Mouse (Mus musculus): ENCODE data around the gene Acin1. TPM values are rescaled to one million over a fixed set of nuclear protein-coding genes. Genes with fewer than 3 reads are reported as not detected.

The Acin1 gene
- total and polyA plus RNA-seq, 3 experiments = 74.0 to 324 (median 118) TPM

DNA sequence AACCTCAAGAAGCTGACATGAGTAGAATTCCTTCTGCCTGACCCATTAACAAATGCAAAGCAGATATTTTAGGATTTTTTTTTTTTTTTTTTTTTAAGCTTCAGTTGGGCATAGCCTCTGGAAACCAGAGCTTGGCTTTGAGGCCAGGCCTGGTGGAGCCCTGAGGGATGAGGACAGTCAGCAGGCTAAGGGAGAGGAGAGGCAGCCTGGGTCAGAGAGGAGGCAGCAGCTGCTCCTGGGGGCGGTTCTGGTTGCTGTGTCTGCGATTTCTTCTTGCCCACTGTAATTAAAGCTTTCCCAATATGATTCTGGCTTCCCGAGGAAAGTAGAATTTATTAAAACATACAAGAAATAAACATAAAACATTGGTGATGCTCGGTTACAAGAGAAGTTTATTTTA lies 77.5 kb downstream of the Acin1 start:
- Histone ChIP-seq H3K9ac (ENCODE audit: insufficient read depth, low read depth) (no peak overlapping the region), H3K4me1 (ENCODE audit: control insufficient read depth in 1 of 2, insufficient read depth in 2 of 2) (peaks cover 2 to 12% of the 10 kb centered on the region in 2 experiments; a peak in 3 of 4 replicates), H3K36me3 (replicated peaks in 1 of 2; ENCODE audit: control insufficient read depth in 1 of 2, insufficient read depth in 1 of 2, low read length in 1 of 2) (peaks cover 21 to 35% of the 10 kb centered on the region in 2 experiments), H3K9me3 (replicated peaks; ENCODE audit: low read length) (no peaks in the 10 kb centered on the region), H3K4me2 (ENCODE audit: insufficient read depth, low read depth, poor library complexity, severe bottlenecking) (no peak overlapping the region), H3K79me2 (replicated peaks; ENCODE audit: control insufficient read depth, extremely low read depth, insufficient read depth, poor library complexity, severe bottlenecking) (no peaks in the 10 kb centered on the region), H3K4me3 (replicated peaks in 1 of 3; ENCODE audit: low read depth in 2 of 3, low read length in 2 of 3, poor library complexity in 1 of 3) (no peak overlapping the region), H3K27ac (ENCODE audit: insufficient read depth, low read depth) (no peak overlapping the region), H3K27me3 (replicated peaks) (no peaks in the 10 kb centered on the region)
- DNase-seq (ENCODE audit: extremely low read depth) = no peak
- in situ Hi-C loops (cut with MboI; ENCODE audit: low pct_ligation_motif_present, low pct_unique_long_range_greater_than_20kb, low sequenced_read_pairs) (no loop called here), dilution Hi-C loops (cut with MboI; ENCODE audit: extremely low pct_ligation_motif_present, extremely low pct_unique_long_range_greater_than_20kb, low sequenced_read_pairs) (no loop called here)
- no peak for TF ChIP-seq POLR2AphosphoS2 (IDR thresholded peaks at IDR 0.05; ENCODE audit: low read depth, low read length)
- no peak for TF ChIP-seq GABPA (IDR thresholded peaks at IDR 0.05; ENCODE audit: insufficient replicate concordance, low read depth, low read length)
- TF ChIP-seq ELF1 (IDR thresholded peaks at IDR 0.05; ENCODE audit: low read depth, low read length) = no peak
- TF ChIP-seq MAFK (IDR thresholded peaks at IDR 0.05; ENCODE audit: insufficient replicate concordance, low read length) = no peak
- no peak for TF ChIP-seq SIN3A (IDR thresholded peaks at IDR 0.05; ENCODE audit: low read length)
- TF ChIP-seq MYC (IDR thresholded peaks at IDR 0.05; ENCODE audit: low read depth, low read length) = no peak
- TF ChIP-seq MAZ (IDR thresholded peaks at IDR 0.05; ENCODE audit: low read depth, low read length) = no peak
- no peak for TF ChIP-seq USF1 (IDR thresholded peaks at IDR 0.05; ENCODE audit: low read depth, low read length)
- no peak for TF ChIP-seq NRF1 (IDR thresholded peaks at IDR 0.05; ENCODE audit: low read depth, low read length)
- TF ChIP-seq MXI1 (IDR thresholded peaks at IDR 0.05; ENCODE audit: low read depth, low read length) = no peak
- TF ChIP-seq HCFC1 (IDR thresholded peaks at IDR 0.05; ENCODE audit: low read depth, low read length) = no peak

DNA sequence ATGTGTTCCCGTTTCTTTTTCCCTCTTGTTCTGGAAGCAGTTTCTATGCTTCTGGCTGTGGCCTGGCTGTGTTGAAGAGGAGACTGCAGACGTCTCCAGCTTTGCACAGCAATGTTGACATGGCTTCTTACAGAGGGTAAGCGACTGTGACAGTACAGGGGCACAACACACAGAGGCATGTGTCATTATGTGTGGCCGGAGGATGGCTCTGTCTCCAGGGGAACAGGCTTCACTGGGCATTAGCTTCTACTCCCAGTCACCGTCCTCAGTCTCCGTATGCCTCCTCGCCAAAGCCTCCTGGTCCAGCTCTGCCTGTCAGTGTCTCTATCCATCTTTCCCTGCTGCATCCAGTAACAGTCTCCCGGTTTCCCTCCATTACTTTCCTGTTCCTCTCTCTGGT lies 79.5 kb downstream of the Acin1 start:
- DNase-seq (ENCODE audit: extremely low read depth) = no peak
- Histone ChIP-seq H3K9ac (ENCODE audit: insufficient read depth, low read depth) (no peak overlapping the region), H3K4me3 (replicated peaks in 1 of 3; ENCODE audit: low read depth in 2 of 3, low read length in 2 of 3, poor library complexity in 1 of 3) (no peak overlapping the region), H3K27ac (ENCODE audit: insufficient read depth, low read depth) (no peak overlapping the region), H3K4me2 (ENCODE audit: insufficient read depth, low read depth, poor library complexity, severe bottlenecking) (no peak overlapping the region), H3K4me1 (ENCODE audit: control insufficient read depth in 1 of 2, insufficient read depth in 2 of 2) (peaks cover 3 to 14% of the 10 kb centered on the region in 2 experiments; a peak in 3 of 4 replicates), H3K9me3 (replicated peaks; ENCODE audit: low read length) (no peaks in the 10 kb centered on the region), H3K79me2 (replicated peaks; ENCODE audit: control insufficient read depth, extremely low read depth, insufficient read depth, poor library complexity, severe bottlenecking) (no peaks in the 10 kb centered on the region), H3K27me3 (replicated peaks) (no peaks in the 10 kb centered on the region), H3K36me3 (replicated peaks in 1 of 2; ENCODE audit: control insufficient read depth in 1 of 2, insufficient read depth in 1 of 2, low read length in 1 of 2) (peaks cover 5 to 20% of the 10 kb centered on the region in 2 experiments)
- in situ Hi-C loops (cut with MboI; ENCODE audit: low pct_ligation_motif_present, low pct_unique_long_range_greater_than_20kb, low sequenced_read_pairs) (no loop called here), dilution Hi-C loops (cut with MboI; ENCODE audit: extremely low pct_ligation_motif_present, extremely low pct_unique_long_range_greater_than_20kb, low sequenced_read_pairs) (no loop called here)
- TF ChIP-seq CHD1 (IDR thresholded peaks at IDR 0.05; ENCODE audit: low read depth, low read length) = no peak

DNA sequence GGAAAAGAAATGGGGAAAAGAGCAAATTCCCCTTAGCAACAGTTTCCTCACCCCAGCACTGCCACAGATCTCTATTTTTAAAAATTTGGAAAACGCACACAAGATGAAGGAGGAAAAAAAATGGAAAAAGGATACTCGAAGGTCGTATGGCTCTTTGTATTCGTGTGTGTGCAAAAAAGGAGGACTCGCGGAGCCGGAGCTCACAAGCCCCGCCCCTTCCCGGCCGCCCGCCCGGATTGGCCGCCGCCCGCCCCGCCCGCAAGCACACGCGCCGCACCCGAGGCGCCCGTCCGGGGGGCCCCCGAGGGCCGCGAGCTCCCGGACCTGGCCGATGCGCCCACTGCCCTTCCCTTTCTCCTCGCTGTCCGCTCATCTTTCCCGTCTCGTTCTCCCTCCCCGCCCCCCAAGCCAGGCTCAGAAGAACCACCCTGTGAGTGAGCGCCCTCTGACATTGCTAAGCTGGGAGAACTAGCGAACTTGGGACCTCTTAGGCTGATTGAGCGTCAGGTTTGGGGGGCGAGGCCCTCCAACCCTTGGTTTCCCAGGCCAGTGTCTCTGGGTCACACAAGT lies 80.9 kb downstream of the Acin1 start, which contains the start of gene 4931414P19Rik:
Gene 4931414P19Rik (minus strand): TSS at position 242 of the 570 bp plus-strand sequence.
- in situ Hi-C loops (cut with MboI; ENCODE audit: low pct_ligation_motif_present, low pct_unique_long_range_greater_than_20kb, low sequenced_read_pairs) = no loop called here
- dilution Hi-C loops (cut with MboI; ENCODE audit: extremely low pct_ligation_motif_present, extremely low pct_unique_long_range_greater_than_20kb, low sequenced_read_pairs) = no loop called here
- peaks cover 3 to 16% of the 10 kb centered on the region in 2 experiments; a peak in 3 of 4 replicates for H3K4me1 ChIP-seq (ENCODE audit: control insufficient read depth in 1 of 2, insufficient read depth in 2 of 2)
- TF ChIP-seq RCOR1 (conservative IDR thresholded peaks at IDR 0.05; ENCODE audit: low read depth, low read length) (no peak), MYC (IDR thresholded peaks at IDR 0.05; ENCODE audit: low read depth, low read length) (peak; percentile 24; the same call in 1 of the 2 replicates), E2F4 (IDR thresholded peaks at IDR 0.05; ENCODE audit: insufficient replicate concordance, low read depth, low read length) (no peak), UBTF (IDR thresholded peaks at IDR 0.05; ENCODE audit: low read depth, low read length) (no peak), EP300 (IDR thresholded peaks at IDR 0.05; ENCODE audit: low read length) (no peak), ELF1 (IDR thresholded peaks at IDR 0.05; ENCODE audit: low read depth, low read length) (no peak), CTCF (conservative IDR thresholded peaks at IDR 0.05 in 1 of 2, IDR thresholded peaks at IDR 0.05 in 1 of 2; ENCODE audit: low read depth in 2 of 2, low read length in 2 of 2) (no peak; a peak in 1 of 4 replicates), TCF12 (IDR thresholded peaks at IDR 0.05; ENCODE audit: low read depth, low read length) (peak; percentile 42; the same call in 1 of the 2 replicates), JUN (IDR thresholded peaks at IDR 0.05; ENCODE audit: insufficient read depth, low read depth, low read length) (no peak), USF2 (conservative IDR thresholded peaks at IDR 0.05; ENCODE audit: low read depth, low read length) (no peak), TBP (conservative IDR thresholded peaks at IDR 0.05; ENCODE audit: low read depth, low read length) (0 out of 2 replicates have a peak, but pooled peaks have one; percentile 57), NELFE (IDR thresholded peaks at IDR 0.05; ENCODE audit: low read depth, low read length) (peak; percentile 68; the same call in 1 of the 2 replicates), KAT2A (IDR thresholded peaks at IDR 0.05; ENCODE audit: insufficient replicate concordance, low read length) (no peak), HCFC1 (IDR thresholded peaks at IDR 0.05; ENCODE audit: low read depth, low read length) (no peak; the same call in 1 of the 2 replicates), BHLHE40 (IDR thresholded peaks at IDR 0.05; ENCODE audit: low read depth, low read length) (peak; percentile 67), MAX (IDR thresholded peaks at IDR 0.05; ENCODE audit: low read length) (no peak; the same call in 1 of the 2 replicates)

More for the DNA sequence above, 80.9 kb downstream of the Acin1 start, which contains the start of gene 4931414P19Rik:
- H3K4me3 ChIP-seq (replicated peaks in 1 of 3; ENCODE audit: low read depth in 2 of 3, low read length in 2 of 3, poor library complexity in 1 of 3) = peak within 1 kb of the TSS; percentile 52 to 66 (median 56)
- peak; percentile 66 for DNase-seq (ENCODE audit: extremely low read depth)
- H3K27ac ChIP-seq (ENCODE audit: insufficient read depth, low read depth) = no peak within 1 kb of the TSS
- H3K79me2 ChIP-seq (replicated peaks; ENCODE audit: control insufficient read depth, extremely low read depth, insufficient read depth, poor library complexity, severe bottlenecking) = no peaks in the 10 kb centered on the region
- peak within 1 kb of the TSS; percentile 56 for H3K9ac ChIP-seq (ENCODE audit: insufficient read depth, low read depth)
- peaks cover 0 to 8% of the 10 kb centered on the region in 2 experiments for H3K36me3 ChIP-seq (replicated peaks in 1 of 2; ENCODE audit: control insufficient read depth in 1 of 2, insufficient read depth in 1 of 2, low read length in 1 of 2)
- no peaks in the 10 kb centered on the region for H3K9me3 ChIP-seq (replicated peaks; ENCODE audit: low read length)
- no peaks in the 10 kb centered on the region for H3K27me3 ChIP-seq (replicated peaks)
- H3K4me2 ChIP-seq (ENCODE audit: insufficient read depth, low read depth, poor library complexity, severe bottlenecking) = peak within 1 kb of the TSS; percentile 55

All from CH12.LX (cell line).